Mouse (Mus musculus) G1E (cell line): ENCODE results near the gene Slc45a1. TPM values are rescaled to one million over a fixed set of nuclear protein-coding genes. Genes with fewer than 3 reads are reported as not detected.

Source experiments
- ATAC-seq: 2 replicates; pipeline ENCODE4 v1.8.0; 2016; ENCODE audit warnings: mild to moderate bottlenecking; ENCODE audit not compliant: insufficient number of reproducible peaks, poor library complexity, low FRiP score, severe bottlenecking; ENCODE audit errors: extremely low read depth
- DNase-seq: peaks from one replicate; pipeline ENCODE4 v3.0.0; 2012; ENCODE audit warnings: low spot score
- H3K27me3 ChIP-seq: 2 replicates; pipeline ENCODE4 v1.6.1; 2012; ENCODE audit warnings: mild to moderate bottlenecking, low read length, inconsistent platforms; ENCODE audit not compliant: insufficient read depth
- H3K36me3 ChIP-seq: replicated peaks from 2 replicates; pipeline ENCODE3; 2012; ENCODE audit warnings: mild to moderate bottlenecking, inconsistent platforms
- H3K4me1 ChIP-seq: 2 replicates; pipeline ENCODE4 v1.6.1; 2012; ENCODE audit warnings: low read depth, low read length, inconsistent platforms, mixed read lengths; ENCODE audit not compliant: insufficient read depth
- H3K4me3 ChIP-seq: 2 replicates; pipeline ENCODE4 v1.5.1; 2012; ENCODE audit warnings: low read depth, mild to moderate bottlenecking, inconsistent platforms, low read length, moderate library complexity, mixed read lengths
- H3K9me3 ChIP-seq: replicated peaks from 2 replicates; pipeline ENCODE4 v1.6.1; 2012; ENCODE audit warnings: inconsistent platforms
- CTCF ChIP-seq: IDR thresholded peaks from 2 replicates; pipeline ENCODE4 v1.5.1; 2012; ENCODE audit warnings: low read depth, low read length, inconsistent platforms, mixed read lengths
- GATA1 ChIP-seq: IDR thresholded peaks from 2 replicates; pipeline ENCODE4 v1.6.1; 2012; ENCODE audit warnings: borderline replicate concordance, low read length, inconsistent platforms, mixed read lengths
- GATA2 ChIP-seq: IDR thresholded peaks from 2 replicates; pipeline ENCODE4 v1.6.1; 2012; ENCODE audit warnings: low read depth, low read length, inconsistent platforms, borderline replicate concordance
- POLR2AphosphoS5 ChIP-seq: IDR thresholded peaks from 2 replicates; pipeline ENCODE4 v1.6.1; 2012; ENCODE audit warnings: low read depth, low read length, inconsistent platforms; ENCODE audit not compliant: insufficient replicate concordance
- TAL1 ChIP-seq: conservative IDR thresholded peaks from 2 replicates; pipeline ENCODE4 v1.6.1; 2012; ENCODE audit warnings: low read depth, low read length, inconsistent platforms, mixed read lengths
- polyA plus RNA-seq: library from polyadenylated mRNA; stranded (reverse); fragments of >175 nt; gene quantifications from 2 replicates; pipeline ENCODE4 v1.2.3, GENCODE M21; 2012
- total RNA-seq, 2 experiments: library from RNA; stranded (forward) in 1 of 2; stranded (reverse) in 1 of 2; fragments of 200-1000 nt in 1 of 2; fragments of >200 nt in 1 of 2; fragmentation: Nextera tagmentation in 1 of 2; gene quantifications; 2 replicates each; pipeline ENCODE4 v1.2.3; 2014 to 2017

Slc45a1 gene
- total and polyA plus RNA-seq, 3 experiments = 0.22 TPM; not detected in 2

DNA sequence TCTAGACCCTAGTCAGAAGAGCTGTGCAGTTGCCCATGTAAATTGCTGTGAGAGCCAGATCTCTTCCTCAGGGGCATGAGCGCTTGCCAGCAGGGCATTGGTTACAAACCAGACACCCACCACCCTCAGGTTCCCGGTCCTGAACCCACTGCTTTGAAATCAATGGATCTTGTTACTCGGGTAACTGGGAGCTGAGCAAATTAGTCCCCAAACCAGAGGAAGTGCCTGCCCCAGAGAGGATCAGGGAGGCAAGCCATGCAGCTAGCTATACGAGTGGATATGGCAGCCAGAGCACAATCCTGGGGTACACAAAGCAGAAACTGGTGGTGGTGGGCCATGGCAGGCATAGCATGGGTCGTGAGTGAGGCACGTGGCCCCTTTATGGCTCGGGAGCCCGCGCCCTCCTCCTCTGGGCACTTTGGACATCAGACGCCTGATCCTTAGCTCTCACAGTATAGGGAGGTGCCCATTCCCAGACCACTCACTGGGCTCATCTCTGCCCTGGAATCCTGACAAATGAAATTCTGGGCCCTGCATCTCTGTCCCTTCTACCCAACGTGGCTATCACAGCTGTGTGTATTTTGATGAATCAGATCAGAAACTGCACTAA lies 27.7 kb downstream of the Slc45a1 start:
- Histone ChIP-seq H3K4me1 (peaks cover 34% of the 10 kb centered on the region), H3K27me3 (peaks cover 12% of the 10 kb centered on the region; the same call in 1 of the 2 replicates), H3K4me3 (no peak overlapping the region), H3K9me3 (no peaks in the 10 kb centered on the region), H3K36me3 (peaks cover 40% of the 10 kb centered on the region)
- TF ChIP-seq POLR2AphosphoS5 (no peak), GATA2 (no peak), GATA1 (no peak), TAL1 (no peak), CTCF (no peak)
- DNase-seq (no peak), ATAC-seq (no peak)

DNA sequence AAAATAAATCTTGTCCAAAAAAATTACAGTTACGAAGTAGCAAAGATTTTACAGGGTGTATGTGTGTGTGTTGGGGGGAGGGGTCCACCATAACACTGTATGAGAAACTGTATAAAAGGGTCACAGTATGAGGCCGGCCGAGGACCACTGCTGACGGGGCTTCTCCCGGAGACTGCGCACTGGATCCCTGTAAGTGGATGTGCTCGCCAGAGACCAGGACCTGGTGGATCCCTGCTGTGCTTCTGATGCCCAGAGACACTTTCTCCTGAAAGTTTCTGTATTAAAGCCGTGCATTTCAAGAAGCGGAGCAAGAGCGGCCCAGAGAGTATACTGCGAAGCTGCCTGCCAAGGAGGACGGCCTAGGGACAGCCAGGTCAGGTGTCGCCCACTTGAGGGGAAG lies 29.3 kb downstream of the Slc45a1 start:
- Histone ChIP-seq H3K9me3 (no peaks in the 10 kb centered on the region), H3K4me3 (no peak overlapping the region), H3K27me3 (peaks cover 9% of the 10 kb centered on the region; the same call in 1 of the 2 replicates), H3K4me1 (peaks cover 34% of the 10 kb centered on the region), H3K36me3 (peaks cover 57% of the 10 kb centered on the region)
- ATAC-seq (no peak), DNase-seq (no peak)
- TF ChIP-seq CTCF (no peak), GATA1 (no peak), POLR2AphosphoS5 (no peak), GATA2 (no peak), TAL1 (no peak)

DNA sequence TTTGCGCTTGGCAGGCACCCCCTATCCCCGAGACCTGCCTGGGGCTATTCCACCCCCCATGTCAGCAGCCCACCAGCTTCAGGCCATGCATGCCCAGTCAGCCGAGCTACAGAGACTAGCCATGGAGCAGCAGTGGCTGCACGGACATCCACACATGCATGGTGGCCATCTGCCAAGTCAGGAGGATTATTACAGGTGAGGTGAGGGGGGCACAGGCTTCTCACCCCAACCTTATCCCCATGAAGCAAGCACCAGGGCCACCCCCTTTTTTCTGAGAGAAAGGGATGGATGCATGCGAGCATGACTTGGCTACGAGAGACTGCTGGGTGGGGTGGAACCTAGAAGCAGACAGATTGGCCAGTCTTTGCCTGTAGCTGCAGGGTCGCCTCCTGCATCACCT lies 33.0 kb downstream of the Slc45a1 start:
- no peak for ATAC-seq
- H3K36me3 ChIP-seq = peaks cover 89% of the 10 kb centered on the region

DNA sequence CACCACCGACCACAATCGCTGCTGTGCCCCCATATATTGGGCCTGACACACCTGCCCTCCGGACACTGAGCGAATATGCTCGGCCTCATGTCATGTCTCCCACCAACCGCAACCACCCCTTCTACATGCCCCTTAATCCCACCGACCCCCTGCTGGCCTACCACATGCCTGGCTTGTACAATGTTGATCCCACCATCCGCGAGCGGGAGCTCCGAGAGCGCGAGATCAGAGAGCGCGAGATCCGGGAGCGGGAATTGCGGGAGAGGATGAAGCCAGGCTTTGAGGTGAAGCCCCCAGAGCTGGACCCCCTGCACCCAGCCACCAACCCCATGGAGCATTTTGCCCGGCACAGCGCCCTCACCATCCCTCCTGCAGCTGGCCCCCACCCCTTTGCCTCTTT lies 35.1 kb downstream of the Slc45a1 start:
- Histone ChIP-seq H3K4me1 (peaks cover 8% of the 10 kb centered on the region), H3K36me3 (peaks cover 92% of the 10 kb centered on the region), H3K9me3 (no peaks in the 10 kb centered on the region), H3K27me3 (no peaks in the 10 kb centered on the region), H3K4me3 (no peak overlapping the region)
- DNase-seq (no peak), ATAC-seq (no peak)
- TF ChIP-seq CTCF (no peak), TAL1 (no peak), POLR2AphosphoS5 (no peak), GATA1 (no peak), GATA2 (no peak)

More for the DNA sequence above, 33.0 kb downstream of the Slc45a1 start:
- Histone ChIP-seq H3K27me3 (no peaks in the 10 kb centered on the region), H3K4me3 (no peak overlapping the region), H3K4me1 (peaks cover 10% of the 10 kb centered on the region), H3K9me3 (no peaks in the 10 kb centered on the region)
- no peak for DNase-seq
- TF ChIP-seq POLR2AphosphoS5 = no peak
- no peak for TF ChIP-seq CTCF
- no peak for TF ChIP-seq GATA1
- no peak for TF ChIP-seq TAL1
- TF ChIP-seq GATA2 = no peak

DNA sequence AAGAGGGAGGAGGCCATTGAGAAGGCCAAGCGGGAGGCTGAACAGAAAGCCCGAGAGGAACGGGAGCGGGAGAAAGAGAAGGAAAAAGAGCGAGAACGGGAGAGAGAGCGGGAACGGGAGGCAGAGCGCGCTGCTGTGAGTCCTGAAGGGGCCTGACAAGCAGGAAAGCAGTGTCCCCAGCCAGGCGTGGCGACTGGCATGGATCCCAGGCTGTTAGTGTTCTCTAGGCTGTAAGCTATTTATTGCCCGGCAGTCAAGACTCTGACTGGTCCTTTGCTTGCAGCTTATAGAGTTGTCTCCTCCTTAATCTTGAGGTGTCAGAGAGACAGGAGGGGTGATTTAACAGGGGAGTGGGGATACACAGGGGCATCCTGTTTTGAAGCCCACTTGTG lies 35.9 kb downstream of the Slc45a1 start:
- H3K4me3 ChIP-seq = no peak overlapping the region
- H3K27me3 ChIP-seq = no peaks in the 10 kb centered on the region
- TF ChIP-seq POLR2AphosphoS5 (no peak), TAL1 (no peak), GATA2 (no peak), CTCF (no peak)
- DNase-seq (no peak), ATAC-seq (no peak)
- peaks cover 7% of the 10 kb centered on the region; the same call in 1 of the 2 replicates for H3K4me1 ChIP-seq
- H3K9me3 ChIP-seq = no peaks in the 10 kb centered on the region
- peaks cover 97% of the 10 kb centered on the region for H3K36me3 ChIP-seq

DNA sequence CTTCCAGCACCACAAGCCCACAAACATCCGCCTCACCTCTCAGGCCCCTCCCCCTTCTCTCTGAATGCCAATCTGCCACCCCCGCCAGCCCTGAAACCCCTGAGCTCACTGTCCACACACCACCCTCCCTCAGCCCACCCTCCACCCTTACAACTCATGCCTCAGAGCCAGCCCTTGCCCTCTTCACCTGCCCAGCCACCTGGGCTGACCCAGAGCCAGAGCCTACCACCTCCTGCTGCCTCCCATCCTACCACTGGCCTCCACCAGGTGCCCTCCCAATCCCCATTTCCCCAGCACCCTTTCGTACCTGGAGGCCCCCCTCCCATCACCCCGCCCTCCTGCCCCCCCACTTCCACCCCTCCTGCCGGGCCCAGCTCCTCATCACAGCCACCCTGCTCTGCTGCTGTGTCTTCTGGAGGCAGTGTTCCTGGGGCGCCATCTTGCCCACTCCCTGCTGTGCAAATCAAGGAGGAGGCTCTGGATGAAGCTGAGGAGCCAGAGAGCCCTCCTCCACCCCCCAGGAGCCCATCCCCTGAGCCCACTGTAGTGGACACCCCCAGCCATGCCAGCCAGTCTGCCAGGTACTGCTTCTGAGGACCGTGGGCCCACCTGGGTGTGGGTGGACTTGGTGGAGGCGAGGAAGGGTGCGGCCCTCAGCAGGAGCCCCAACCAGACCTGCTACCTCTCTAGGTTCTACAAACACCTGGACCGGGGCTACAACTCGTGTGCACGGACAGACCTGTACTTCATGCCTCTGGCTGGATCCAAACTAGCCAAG lies 36.5 kb downstream of the Slc45a1 start:
- TF ChIP-seq POLR2AphosphoS5 (no peak), TAL1 (no peak), CTCF (no peak), GATA2 (no peak), GATA1 (no peak)
- no peaks in the 10 kb centered on the region for H3K9me3 ChIP-seq
- peaks cover 98% of the 10 kb centered on the region for H3K36me3 ChIP-seq
- H3K4me3 ChIP-seq = no peak overlapping the region
- no peak for ATAC-seq
- H3K27me3 ChIP-seq = no peaks in the 10 kb centered on the region
- H3K4me1 ChIP-seq = peaks cover 11% of the 10 kb centered on the region; the same call in 1 of the 2 replicates
- DNase-seq = no peak
